Mouse (Mus musculus) thymus, postnatal 36 days (tissue): Measurements from ENCODE around the gene Gm21477.
"Not testable (repeated sequence)": the region's sequence is repeated elsewhere in the genome, so short reads cannot be mapped to it uniquely, and the experiment has no call there.

ENCODE experiments used
- DNase-seq, 2 experiments: peaks; one replicate each; pipeline ENCODE4 v3.0.0; 2022; ENCODE audit warnings: mixed read lengths in 2 of 2

Gene Gm21477

DNA sequence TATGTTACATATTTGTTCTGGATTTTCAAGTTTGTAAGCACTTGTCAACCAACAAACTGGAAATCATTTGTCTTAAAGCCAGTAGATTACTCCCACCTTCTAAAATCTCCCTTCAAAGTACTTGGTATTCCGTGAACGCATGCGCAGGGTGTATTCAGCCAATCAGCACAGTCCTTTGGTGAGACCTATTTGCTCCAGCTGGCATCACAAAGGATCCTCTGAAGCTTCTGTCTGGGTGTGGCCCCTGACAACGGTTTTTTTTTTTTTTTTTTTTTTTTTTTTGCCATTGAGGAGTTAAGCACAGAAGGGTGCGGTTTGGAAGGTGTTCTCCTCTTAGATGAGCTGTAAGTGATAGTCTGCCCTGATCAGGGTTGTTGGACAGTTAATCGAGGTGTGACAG is at the start of gene Gm21477:
Gene Gm21477, plus strand, starts transcription at position 301 of the 400 bp plus-strand sequence.
- DNase-seq = not testable (repeated sequence)
